Mouse (Mus musculus) forebrain, postnatal 0 days (tissue): ENCODE results near the gene Coq10a. TPM values are rescaled to one million over a fixed set of nuclear protein-coding genes. Genes with fewer than 3 reads are reported as not detected.
A peak's percentile ranks its signal among the peaks of the same experiment; 100 is the strongest.

Source experiments
- ATAC-seq: fragments of 200-750 bp; cut with Nextera tagmentation; 2 replicates; pipeline ENCODE4 v1.8.0; 2017; ENCODE audit warnings: mild to moderate bottlenecking, moderate library complexity
- DNase-seq: peaks from one replicate; pipeline ENCODE4 v3.0.0-alpha.2; 2015
- H3K27ac ChIP-seq: fragments of 300-500 bp; sonication (generic); 2 replicates; pipeline ENCODE4 v1.5.1; 2014; ENCODE audit warnings: low read depth, mild to moderate bottlenecking, antibody characterized with exemption, low read length, moderate library complexity, mixed read lengths
- H3K27me3 ChIP-seq: fragments of 300-500 bp; sonication (generic); 2 replicates; pipeline ENCODE4 v1.6.1; 2014; ENCODE audit warnings: mild to moderate bottlenecking, low read length, mixed read lengths; ENCODE audit not compliant: insufficient read depth
- H3K36me3 ChIP-seq: fragments of 300-500 bp; sonication (generic); 2 replicates; pipeline ENCODE4 v1.6.1; 2014; ENCODE audit warnings: mild to moderate bottlenecking, moderate library complexity; ENCODE audit not compliant: insufficient read depth
- H3K4me1 ChIP-seq: fragments of 300-500 bp; sonication (generic); 2 replicates; pipeline ENCODE4 v1.6.1; 2014; ENCODE audit warnings: antibody characterized with exemption; ENCODE audit not compliant: insufficient read depth
- H3K4me2 ChIP-seq: fragments of 300-500 bp; sonication (generic); 2 replicates; pipeline ENCODE4 v1.6.1; 2014; ENCODE audit warnings: low read depth, mild to moderate bottlenecking, moderate library complexity
- H3K4me3 ChIP-seq: fragments of 300-500 bp; sonication (generic); 2 replicates; pipeline ENCODE4 v1.5.1; 2014; ENCODE audit warnings: low read depth, low read length, mixed read lengths
- H3K9ac ChIP-seq: fragments of 300-500 bp; sonication (generic); 2 replicates; pipeline ENCODE4 v1.6.1; 2014; ENCODE audit warnings: mild to moderate bottlenecking
- H3K9me3 ChIP-seq: fragments of 300-500 bp; sonication (generic); 2 replicates; pipeline ENCODE4 v1.6.1; 2016; ENCODE audit warnings: low read length
- CTCF ChIP-seq: sonication (generic); IDR thresholded peaks from 2 replicates; pipeline ENCODE4 v1.5.1; 2016; ENCODE audit warnings: antibody characterized with exemption, control low read depth, low read depth
- WGBS: fragments of 180-500 bp; shearing (Covaris S2); extraction: QIAGEN DNeasy Blood & Tissue Kit; methylation state at CpG from one replicate; pipeline ENCODE4 v1.1.7; 2014; 5-methylcytosine and 5-hydroxymethylcytosine counted together
- polyA plus RNA-seq: library from polyadenylated mRNA; unstranded; fragments of >200 nt; fragmentation: Nextera tagmentation; extraction: Ambion mirVana; gene quantifications from 2 replicates; pipeline ENCODE4 v1.2.1, GENCODE M21; 2015
- total RNA-seq: library from RNA; depleted of rRNA; stranded (reverse); fragments of >200 nt; gene quantifications from 2 replicates; pipeline ENCODE4 v1.2.3, GENCODE M21; 2014

Coq10a gene
- total and polyA plus RNA-seq, 2 experiments from 2014 or later = 41.6 to 48.2 TPM

GRCm38 (mm10) chr10:128385902-128386301 is 17.1 kb upstream of the Coq10a start:
- no peak for TF ChIP-seq CTCF

GRCm38 (mm10) chr10:128382482-128382881 is 13.7 kb upstream of the Coq10a start:
- Histone ChIP-seq H3K36me3 (peaks cover 81% of the 10 kb centered on the region), H3K27me3 (no peaks in the 10 kb centered on the region), H3K9me3 (no peaks in the 10 kb centered on the region), H3K4me2 (no peak overlapping the region), H3K9ac (no peak overlapping the region), H3K4me1 (peaks cover 12% of the 10 kb centered on the region; the same call in 1 of the 2 replicates), H3K4me3 (no peak overlapping the region), H3K27ac (no peak overlapping the region)
- ATAC-seq = no peak
- DNase-seq = no peak
- TF ChIP-seq CTCF = no peak
- WGBS = 90% methylated on average over 8 of the region's 8 CpGs

More at GRCm38 (mm10) chr10:128385902-128386301, 17.1 kb upstream of the Coq10a start:
- no peak for DNase-seq
- Histone ChIP-seq H3K4me3 (no peak overlapping the region), H3K9me3 (no peaks in the 10 kb centered on the region), H3K4me2 (no peak overlapping the region), H3K27me3 (no peaks in the 10 kb centered on the region), H3K4me1 (no peaks in the 10 kb centered on the region), H3K36me3 (peaks cover 96% of the 10 kb centered on the region), H3K9ac (no peak overlapping the region), H3K27ac (no peak overlapping the region)
- no peak for ATAC-seq
- WGBS = 97% methylated on average over 7 of the region's 7 CpGs

DNA sequence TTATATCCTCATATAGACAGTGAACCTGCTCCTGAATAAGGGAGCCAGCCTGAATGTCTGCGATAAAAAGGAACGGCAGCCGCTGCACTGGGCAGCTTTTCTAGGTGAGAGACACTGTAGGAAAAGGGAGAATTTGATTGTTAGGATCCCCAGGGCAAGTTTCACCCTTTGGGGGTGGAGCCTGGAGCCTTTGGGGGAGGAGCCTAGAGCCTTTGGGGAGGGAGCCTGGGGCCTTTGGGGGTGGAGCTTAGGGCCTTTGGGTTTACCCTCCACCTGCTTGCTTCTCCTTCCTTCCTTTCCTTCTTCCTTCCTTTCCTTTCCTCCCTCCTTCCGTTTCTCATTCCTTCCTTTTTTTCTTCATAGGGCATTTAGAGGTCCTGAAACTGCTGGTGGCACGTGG is 11.8 kb upstream of the Coq10a start:
- H3K36me3 ChIP-seq = peaks cover 63% of the 10 kb centered on the region
- WGBS = 77% methylated on average over 5 of the region's 5 CpGs
- no peak for DNase-seq

DNA sequence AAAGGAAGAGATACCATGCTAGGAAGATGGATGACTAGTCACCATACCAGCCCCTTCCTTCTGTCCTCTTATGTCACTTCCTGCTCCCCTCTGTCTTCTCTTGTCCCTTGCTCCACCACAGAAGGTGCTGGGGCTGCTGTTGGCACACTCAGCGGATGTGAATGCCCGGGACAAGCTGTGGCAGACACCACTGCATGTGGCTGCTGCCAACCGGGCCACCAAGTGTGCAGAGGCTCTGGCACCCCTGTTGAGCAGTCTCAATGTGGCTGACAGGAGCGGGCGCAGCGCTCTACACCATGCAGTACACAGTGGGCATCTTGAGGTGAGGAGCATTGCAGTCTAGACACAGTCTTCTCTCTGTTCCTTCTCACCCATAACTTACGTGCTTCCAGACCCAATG is 10.5 kb upstream of the Coq10a start:
- TF ChIP-seq CTCF = no peak
- no peaks in the 10 kb centered on the region for H3K27me3 ChIP-seq
- peaks cover 19% of the 10 kb centered on the region; the same call in 1 of the 2 replicates for H3K4me1 ChIP-seq
- H3K9ac ChIP-seq = no peak overlapping the region
- no peak overlapping the region for H3K4me3 ChIP-seq
- peaks cover 50% of the 10 kb centered on the region for H3K36me3 ChIP-seq
- no peak overlapping the region for H3K4me2 ChIP-seq
- H3K27ac ChIP-seq = no peak overlapping the region
- 83% methylated on average over 7 of the region's 7 CpGs for WGBS
- ATAC-seq (no peak), DNase-seq (no peak)
- H3K9me3 ChIP-seq = no peaks in the 10 kb centered on the region

More for the DNA sequence above, 11.8 kb upstream of the Coq10a start:
- TF ChIP-seq CTCF = no peak
- ATAC-seq = no peak
- H3K9ac ChIP-seq = no peak overlapping the region
- H3K4me3 ChIP-seq = no peak overlapping the region
- H3K27me3 ChIP-seq = no peaks in the 10 kb centered on the region
- H3K4me1 ChIP-seq = peaks cover 19% of the 10 kb centered on the region; the same call in 1 of the 2 replicates
- H3K9me3 ChIP-seq = no peaks in the 10 kb centered on the region
- H3K27ac ChIP-seq = no peak overlapping the region
- H3K4me2 ChIP-seq = no peak overlapping the region

DNA sequence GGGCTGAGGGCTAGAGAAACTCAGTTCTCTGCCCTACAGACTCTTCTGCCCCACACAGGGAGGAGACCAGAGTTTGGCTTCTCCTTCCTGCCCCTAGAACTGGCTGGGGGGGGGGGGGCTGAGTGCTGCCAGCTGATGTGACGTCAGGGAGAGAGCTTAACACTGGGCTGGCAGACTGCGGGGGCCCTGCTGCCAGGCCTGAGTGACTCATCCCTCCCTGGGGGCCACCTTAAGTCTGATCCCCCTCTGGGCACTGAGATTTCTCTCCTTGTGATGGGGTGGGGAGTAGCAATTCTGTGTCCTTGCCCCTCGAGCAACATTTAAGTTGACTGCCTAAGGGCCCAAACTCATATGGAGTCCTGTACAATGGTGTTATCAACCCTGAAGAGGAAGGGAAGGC is 9.7 kb upstream of the Coq10a start:
- Histone ChIP-seq H3K36me3 (peaks cover 42% of the 10 kb centered on the region), H3K27me3 (no peaks in the 10 kb centered on the region), H3K4me1 (peaks cover 19% of the 10 kb centered on the region; the same call in 1 of the 2 replicates), H3K4me2 (peak overlapping the region; percentile 80), H3K9me3 (no peaks in the 10 kb centered on the region), H3K4me3 (peak overlapping the region; percentile 75), H3K9ac (peak overlapping the region; percentile 92; the same call in 1 of the 2 replicates), H3K27ac (peak overlapping the region; percentile 93)
- ATAC-seq = no peak
- 46% methylated on average over 3 of the region's 3 CpGs for WGBS
- TF ChIP-seq CTCF = no peak
- DNase-seq = no peak

DNA sequence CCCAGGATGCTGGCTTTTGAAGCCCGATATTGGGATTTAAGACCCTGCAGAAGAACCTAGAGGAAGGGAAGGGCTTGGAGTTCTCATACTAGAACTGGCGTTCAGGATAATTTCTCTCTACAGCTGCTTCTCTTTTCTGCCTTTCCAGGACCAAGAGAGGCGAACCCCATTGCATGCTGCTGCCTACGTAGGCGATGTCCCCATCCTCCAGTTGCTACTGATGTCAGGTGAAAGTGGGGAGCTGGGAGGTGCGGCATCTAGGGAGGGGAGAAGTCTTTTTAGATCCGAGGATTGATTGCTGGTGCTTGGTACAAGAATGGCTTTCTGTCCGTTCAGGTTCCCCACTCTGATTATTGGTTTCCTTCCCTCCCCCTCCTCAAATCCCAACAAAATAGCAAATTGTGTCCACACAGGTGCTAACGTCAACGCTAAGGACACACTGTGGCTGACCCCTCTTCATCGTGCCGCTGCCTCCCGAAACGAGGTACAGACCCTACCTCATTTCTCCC is 9.2 kb upstream of the Coq10a start:
- peaks cover 38% of the 10 kb centered on the region for H3K36me3 ChIP-seq
- peak overlapping the region; percentile 92 for H3K9ac ChIP-seq
- TF ChIP-seq CTCF = no peak
- 48% methylated on average over 14 of the region's 14 CpGs for WGBS
- H3K4me3 ChIP-seq = peak overlapping the region; percentile 75
- ATAC-seq (no peak), DNase-seq (no peak)
- H3K9me3 ChIP-seq = no peaks in the 10 kb centered on the region
- H3K27ac ChIP-seq = peak overlapping the region; percentile 93
- peak overlapping the region; percentile 80 for H3K4me2 ChIP-seq
- H3K4me1 ChIP-seq = peaks cover 19% of the 10 kb centered on the region; the same call in 1 of the 2 replicates
- no peaks in the 10 kb centered on the region for H3K27me3 ChIP-seq

GRCm38 (mm10) chr10:128377222-128377939 is 8.6 kb upstream of the Coq10a start:
- WGBS = 2% methylated on average over 40 of the region's 47 CpGs
- Histone ChIP-seq H3K4me2 (peak overlapping the region; percentile 80), H3K4me1 (peaks cover 19% of the 10 kb centered on the region; the same call in 1 of the 2 replicates), H3K36me3 (peaks cover 32% of the 10 kb centered on the region), H3K27ac (peak overlapping the region; percentile 93), H3K27me3 (no peaks in the 10 kb centered on the region), H3K9ac (peak overlapping the region; percentile 92), H3K9me3 (no peaks in the 10 kb centered on the region), H3K4me3 (peak overlapping the region; percentile 75)
- ATAC-seq (peak; percentile 72), DNase-seq (peak; percentile 78)
- peak; percentile 39; the same call in 1 of the 2 replicates for TF ChIP-seq CTCF
